Mouse (Mus musculus): ENCODE results near the gene Marcksl1.

Marcksl1 gene

DNA sequence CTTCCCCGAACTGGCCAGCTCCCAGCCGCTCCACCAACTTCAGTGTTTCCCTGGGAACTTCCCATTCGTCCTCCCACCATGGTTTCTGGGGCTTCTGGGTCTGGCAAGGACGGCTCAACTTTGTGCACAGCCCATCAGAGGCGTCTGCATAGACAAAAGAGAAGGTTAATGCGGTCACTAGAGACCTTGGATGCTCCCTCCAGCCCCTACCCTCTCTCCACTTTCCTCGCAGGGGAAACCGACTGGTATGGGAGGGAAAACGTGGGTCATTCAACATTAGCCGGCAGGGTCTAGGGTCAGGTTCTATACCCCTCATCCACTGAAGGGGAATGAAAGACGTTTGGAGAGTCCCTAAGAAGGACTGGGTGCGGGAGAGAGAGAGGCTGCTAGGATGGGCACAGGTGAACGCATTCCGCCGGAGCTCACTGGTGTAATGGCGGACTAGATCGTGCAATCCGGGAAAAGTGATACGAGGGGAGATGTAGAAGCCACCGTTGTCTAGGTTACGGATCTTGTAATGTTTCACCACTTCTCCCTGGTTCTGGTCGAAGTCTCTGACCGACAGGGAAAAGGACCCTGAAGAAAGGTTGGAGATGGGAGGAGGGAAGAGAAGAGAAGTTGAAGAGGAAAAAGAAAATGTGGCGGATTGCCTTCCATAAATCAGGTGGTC lies 42.6 kb downstream of the Marcksl1 start:
- ATAC-seq (ENCODE audit: insufficient number of reproducible peaks, low FRiP score, low TSS enrichment): 0 out of 2 replicates have a peak, but pooled peaks have one; percentile 20

DNA sequence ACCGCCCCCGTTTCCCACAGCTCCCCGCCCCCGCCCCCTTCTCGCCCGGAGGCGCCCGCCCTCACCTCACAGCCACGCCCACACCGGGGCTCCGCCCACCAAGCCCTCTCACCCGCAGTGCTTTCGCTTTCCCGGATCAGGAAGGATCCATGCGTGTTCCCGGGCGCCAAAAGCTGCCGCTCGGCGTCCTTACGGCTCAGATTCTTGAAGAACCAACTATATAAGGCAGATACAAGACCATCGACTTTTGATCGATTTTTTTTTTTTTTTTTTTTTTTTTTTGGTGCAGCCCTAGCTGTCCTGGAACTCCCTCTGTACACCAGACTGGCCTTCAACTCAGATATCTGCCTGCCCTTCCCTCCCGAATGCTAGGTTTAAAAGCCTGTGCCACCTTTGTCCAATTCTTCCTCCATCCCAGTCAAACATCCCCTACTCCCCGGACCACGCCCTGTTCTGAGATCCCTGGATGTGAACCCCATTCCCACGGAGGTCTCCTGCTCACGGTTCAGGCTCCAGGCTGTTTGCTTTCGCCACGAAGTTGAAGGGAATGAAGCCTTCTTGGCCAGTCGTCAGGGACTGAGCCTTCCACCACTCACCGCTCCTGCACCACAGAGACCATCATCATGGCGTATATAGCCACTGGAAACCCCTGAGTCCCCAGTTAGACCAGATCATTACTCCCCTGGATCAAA lies 43.3 kb downstream of the Marcksl1 start:
- 0 out of 2 replicates have a peak, but pooled peaks have one; percentile 31 for ATAC-seq (ENCODE audit: insufficient number of reproducible peaks, low FRiP score, low TSS enrichment)

DNA sequence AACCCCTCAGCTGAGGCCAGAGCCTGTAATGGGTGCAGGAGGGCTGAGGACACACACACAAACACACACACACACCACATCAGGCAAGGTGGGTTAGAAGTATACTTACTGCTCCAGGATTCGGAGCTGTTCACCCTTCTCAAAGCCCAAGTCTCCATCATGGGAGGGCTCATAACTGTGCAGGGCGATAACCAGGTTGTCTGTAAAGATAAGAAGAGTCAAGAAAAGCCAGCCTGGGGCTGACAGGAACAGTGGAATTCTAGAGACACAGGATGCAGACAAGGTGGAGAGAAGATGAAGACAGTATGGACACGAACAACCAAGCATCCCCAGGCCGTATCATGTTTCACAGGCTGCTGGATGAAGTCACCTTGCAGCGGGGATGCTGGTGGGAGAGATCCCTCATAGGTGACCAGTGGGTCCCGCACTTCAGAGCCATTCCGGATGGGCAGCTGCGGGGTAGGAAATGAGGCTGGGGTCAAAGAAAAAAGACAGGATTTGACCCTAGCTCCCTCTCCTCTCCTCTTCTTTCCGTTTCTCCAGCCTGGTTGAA lies 44.0 kb downstream of the Marcksl1 start:
- no peak for ATAC-seq (ENCODE audit: insufficient number of reproducible peaks, low FRiP score, low TSS enrichment)

DNA sequence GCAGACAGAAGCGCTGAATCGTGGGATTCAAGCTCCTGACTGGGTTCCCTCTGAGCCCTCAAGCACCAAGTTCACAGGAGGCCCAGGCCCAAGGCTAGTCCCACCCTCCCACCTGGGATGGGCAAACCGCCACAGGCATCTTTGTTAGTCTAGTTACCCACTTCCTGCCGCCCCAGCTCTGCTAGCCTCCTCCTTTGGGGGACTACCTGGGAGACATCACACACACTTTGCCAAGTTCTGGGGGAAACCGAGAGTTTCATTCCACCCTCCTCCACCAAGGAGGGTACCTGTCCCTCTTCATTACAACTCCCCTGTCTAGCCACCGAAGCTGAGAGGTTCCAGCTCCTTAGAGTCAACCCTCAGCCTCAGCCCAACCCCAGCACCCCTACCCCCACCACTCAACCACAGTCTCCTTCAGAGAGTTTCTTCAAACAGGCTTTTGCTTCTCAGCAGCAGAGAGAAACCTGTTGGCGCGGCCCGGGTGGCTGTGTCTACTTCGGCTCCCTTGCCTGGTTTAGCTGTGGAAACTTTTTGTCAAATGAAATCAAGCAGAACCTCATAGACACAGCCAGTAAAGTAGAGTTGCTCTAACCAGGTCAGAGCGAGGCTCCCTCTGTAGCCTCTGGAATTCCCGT lies 45.1 kb downstream of the Marcksl1 start:
- ATAC-seq (ENCODE audit: insufficient number of reproducible peaks, low FRiP score, low TSS enrichment): no peak

DNA sequence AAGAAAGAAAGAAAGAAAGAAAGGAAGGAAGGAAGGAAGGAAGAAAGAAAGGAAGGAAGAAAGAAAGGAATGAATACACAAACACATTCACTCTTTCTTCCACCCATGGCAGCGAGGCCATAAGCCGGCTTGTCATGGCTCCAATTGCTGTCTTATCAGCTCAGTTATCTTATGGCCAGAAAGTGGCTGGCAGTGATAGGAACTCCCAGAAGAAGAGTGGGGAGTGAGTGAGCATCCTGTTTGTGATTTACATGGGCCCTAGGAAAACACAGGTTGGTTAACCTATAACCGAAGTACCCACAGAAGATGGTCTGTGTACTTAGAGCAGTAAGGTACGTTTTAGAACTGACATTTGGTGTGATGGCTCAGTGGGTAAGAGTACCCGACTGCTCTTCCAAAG lies 47.8 kb downstream of the Marcksl1 start:
- ATAC-seq (ENCODE audit: insufficient number of reproducible peaks, low FRiP score, low TSS enrichment): no peak

DNA sequence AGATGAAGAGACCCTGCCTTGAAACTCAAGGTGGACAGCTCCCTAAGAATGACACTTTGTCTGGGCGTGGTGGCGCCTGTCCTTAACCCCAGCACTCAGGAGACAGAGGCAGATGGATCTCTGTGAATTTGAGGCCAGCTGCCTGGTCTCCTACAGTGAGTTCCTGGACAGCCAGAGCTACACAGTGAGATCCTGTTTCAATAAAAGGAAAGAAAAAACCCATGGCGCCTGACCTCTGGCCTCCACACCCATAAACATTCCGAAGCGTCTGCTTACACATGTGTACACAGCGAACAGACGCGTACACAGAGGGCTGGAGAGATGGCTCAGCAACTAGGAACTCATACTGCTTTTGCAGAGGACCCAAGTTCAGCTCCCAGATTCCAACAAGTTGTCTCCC lies 50.3 kb downstream of the Marcksl1 start:
- no peak for ATAC-seq (ENCODE audit: insufficient number of reproducible peaks, low FRiP score, low TSS enrichment)

DNA sequence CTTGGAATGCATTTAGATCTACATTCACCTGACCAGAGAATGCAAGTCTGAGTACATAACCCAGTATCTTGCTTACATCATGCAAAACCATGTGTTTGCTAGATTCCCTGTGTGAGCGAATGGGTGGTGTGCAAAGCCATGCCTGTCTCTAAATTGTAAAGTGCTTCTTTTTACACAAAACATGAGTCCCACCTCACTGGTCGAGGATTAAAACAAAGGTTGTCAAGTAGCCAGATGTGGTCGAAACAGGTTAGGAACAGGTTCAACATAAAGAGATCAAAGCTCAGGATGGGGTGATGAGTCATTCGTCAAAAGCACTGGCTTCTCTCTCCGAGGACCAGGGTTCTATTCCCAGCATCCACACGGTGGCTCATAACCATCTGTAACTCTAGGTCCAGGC lies 51.8 kb downstream of the Marcksl1 start:
- ATAC-seq (ENCODE audit: insufficient number of reproducible peaks, low FRiP score, low TSS enrichment): no peak

Measured in cerebellum, adult (tissue).